Mouse (Mus musculus): Measurements from ENCODE around the gene Plekhg2. TPM values are rescaled to one million over a fixed set of nuclear protein-coding genes. Genes with fewer than 3 reads are reported as not detected.

The Plekhg2 gene
- polyA plus RNA-seq, 1 experiment from 2014 or later = 17.7 TPM

DNA sequence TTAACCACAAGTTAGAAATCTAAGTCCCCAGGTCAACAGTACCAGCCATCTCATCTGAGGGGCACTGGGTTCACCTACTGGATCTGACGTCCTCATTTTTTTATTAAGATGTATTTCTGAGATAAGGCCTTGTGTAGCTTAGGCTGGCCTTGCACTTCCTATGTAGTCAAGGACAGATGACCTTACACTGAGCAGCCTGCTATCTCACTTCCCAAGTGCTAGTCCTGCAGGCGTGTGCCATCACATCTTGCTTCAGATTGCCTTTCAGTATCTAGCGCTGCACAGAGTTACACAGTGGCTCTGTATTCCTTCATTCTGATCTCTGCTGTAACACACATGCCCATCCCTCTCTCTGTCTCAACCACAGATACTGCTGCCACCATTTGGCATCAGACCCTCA is 54.4 kb downstream of the Plekhg2 start:
- ATAC-seq (no peak), DNase-seq (ENCODE audit: low spot score) (no peak)
- Histone ChIP-seq H3K4me3 (ENCODE audit: low read depth, low read length) (no peak overlapping the region), H3K9ac (ENCODE audit: low read length) (no peak overlapping the region), H3K27ac (ENCODE audit: low read depth, low read length) (no peak overlapping the region), H3K4me2 (ENCODE audit: low read length) (no peak overlapping the region), H3K36me3 (ENCODE audit: control insufficient read depth, insufficient read depth, low read length) (peaks cover 90% of the 10 kb centered on the region), H3K9me3 (replicated peaks; ENCODE audit: control insufficient read depth, low read length) (no peaks in the 10 kb centered on the region), H3K27me3 (replicated peaks; ENCODE audit: control insufficient read depth, insufficient read depth, low read length) (no peaks in the 10 kb centered on the region), H3K4me1 (ENCODE audit: control insufficient read depth, insufficient read depth, low read length) (no peaks in the 10 kb centered on the region)
- WGBS = 89% methylated on average over 3 of the region's 3 CpGs

DNA sequence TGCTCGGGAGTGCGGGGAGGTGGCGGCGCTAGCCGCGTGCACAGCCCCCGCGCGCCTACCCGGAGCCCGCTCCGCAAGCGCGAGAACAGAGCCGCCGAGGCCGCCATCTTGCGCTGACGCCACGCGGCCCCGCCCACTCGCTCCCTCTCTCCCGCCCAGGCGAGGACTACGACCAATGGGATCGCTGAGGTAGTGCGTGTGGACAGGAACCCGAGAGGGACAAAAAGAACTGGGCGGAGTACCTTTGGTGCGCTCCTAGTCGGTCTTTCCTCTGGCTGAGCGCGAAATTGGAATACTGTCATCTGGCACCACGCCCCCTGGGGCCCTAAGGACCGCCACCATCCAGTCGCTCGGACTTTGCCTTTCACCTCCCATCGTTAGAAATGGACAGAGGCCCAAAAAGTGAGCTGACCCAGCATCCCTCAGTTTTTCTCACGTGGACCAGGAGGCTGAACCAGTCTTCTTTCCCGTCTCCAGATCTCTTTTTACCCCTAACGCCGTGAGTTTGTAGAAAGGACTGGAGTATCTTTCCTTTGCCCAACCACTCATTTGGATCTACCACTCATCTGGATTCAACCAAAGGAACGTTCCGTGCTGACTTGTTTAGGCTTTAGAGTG is 60.4 kb downstream of the Plekhg2 start, which contains the start of gene Timm50:
Timm50 (minus strand) TSS at position 147 of the 618 bp plus-strand sequence.
- DNase-seq (ENCODE audit: low spot score) = peak; percentile 99
- under 1% methylated on average over 43 of the region's 45 CpGs for WGBS
- Histone ChIP-seq H3K9ac (ENCODE audit: low read length) (peak within 1 kb of the TSS; percentile 92), H3K9me3 (replicated peaks; ENCODE audit: control insufficient read depth, low read length) (no peaks in the 10 kb centered on the region), H3K36me3 (ENCODE audit: control insufficient read depth, insufficient read depth, low read length) (peaks cover 65% of the 10 kb centered on the region), H3K4me2 (ENCODE audit: low read length) (peak within 1 kb of the TSS; percentile 87), H3K27ac (ENCODE audit: low read depth, low read length) (peak within 1 kb of the TSS; percentile 63; the same call in 1 of the 2 replicates), H3K4me3 (ENCODE audit: low read depth, low read length) (peak within 1 kb of the TSS; percentile 95), H3K27me3 (replicated peaks; ENCODE audit: control insufficient read depth, insufficient read depth, low read length) (no peaks in the 10 kb centered on the region), H3K4me1 (ENCODE audit: control insufficient read depth, insufficient read depth, low read length) (peaks cover 6% of the 10 kb centered on the region)
- ATAC-seq = peak; percentile 98

DNA sequence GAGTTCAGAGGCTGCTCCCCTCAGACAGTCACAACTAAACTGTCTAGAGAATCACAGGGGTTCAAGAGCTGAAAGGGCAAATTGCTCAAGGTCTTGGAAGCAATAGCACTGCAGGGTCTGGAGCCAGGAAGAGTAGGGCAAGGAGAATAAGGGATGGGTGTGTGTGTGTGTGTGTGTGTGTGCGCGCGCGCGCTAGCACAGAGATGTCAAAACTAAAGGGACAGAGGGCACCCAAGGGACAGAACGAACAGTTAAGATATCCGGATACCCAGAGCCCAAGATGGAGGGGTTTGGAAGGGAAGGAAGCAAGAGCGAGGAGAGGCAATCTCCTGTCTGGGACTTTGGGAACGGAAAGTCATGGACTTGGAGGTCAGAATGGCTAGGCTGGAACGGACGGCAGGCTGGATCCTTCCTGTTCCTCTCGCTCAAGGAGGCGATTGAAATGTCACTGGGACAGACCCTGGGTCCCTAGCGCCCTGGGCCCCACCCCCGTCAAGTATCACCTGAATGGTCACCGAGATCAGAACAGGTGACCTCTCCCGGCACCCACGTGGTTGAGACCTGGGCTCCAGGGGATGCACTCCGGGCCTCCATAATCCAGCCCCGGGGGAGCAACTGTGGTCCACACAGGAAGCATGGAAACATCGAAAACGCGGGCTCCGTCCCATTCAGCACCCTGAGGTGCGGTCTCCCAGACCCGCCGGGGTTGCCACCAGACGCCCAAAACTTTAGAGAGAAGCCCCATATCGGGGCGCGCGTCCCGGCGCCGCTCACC is 61.1 kb downstream of the Plekhg2 start:
- DNase-seq (ENCODE audit: low spot score) (peak; percentile 17), ATAC-seq (peak; percentile 70)
- Histone ChIP-seq H3K9me3 (replicated peaks; ENCODE audit: control insufficient read depth, low read length) (no peaks in the 10 kb centered on the region), H3K27me3 (replicated peaks; ENCODE audit: control insufficient read depth, insufficient read depth, low read length) (no peaks in the 10 kb centered on the region), H3K36me3 (ENCODE audit: control insufficient read depth, insufficient read depth, low read length) (peaks cover 65% of the 10 kb centered on the region), H3K4me2 (ENCODE audit: low read length) (peak overlapping the region; percentile 87), H3K4me3 (ENCODE audit: low read depth, low read length) (peak overlapping the region; percentile 95), H3K4me1 (ENCODE audit: control insufficient read depth, insufficient read depth, low read length) (peaks cover 6% of the 10 kb centered on the region), H3K27ac (ENCODE audit: low read depth, low read length) (peak overlapping the region; percentile 63; the same call in 1 of the 2 replicates), H3K9ac (ENCODE audit: low read length) (peak overlapping the region; percentile 92)
- 7% methylated on average over 35 of the region's 35 CpGs for WGBS

GRCm38 (mm10) chr7:28309737-28310136 is 62.7 kb downstream of the Plekhg2 start:
- H3K36me3 ChIP-seq (ENCODE audit: control insufficient read depth, insufficient read depth, low read length) = peaks cover 65% of the 10 kb centered on the region
- no peaks in the 10 kb centered on the region for H3K9me3 ChIP-seq (replicated peaks; ENCODE audit: control insufficient read depth, low read length)
- H3K9ac ChIP-seq (ENCODE audit: low read length) = no peak overlapping the region
- peaks cover 6% of the 10 kb centered on the region for H3K4me1 ChIP-seq (ENCODE audit: control insufficient read depth, insufficient read depth, low read length)
- no peaks in the 10 kb centered on the region for H3K27me3 ChIP-seq (replicated peaks; ENCODE audit: control insufficient read depth, insufficient read depth, low read length)
- no peak overlapping the region for H3K4me2 ChIP-seq (ENCODE audit: low read length)
- ATAC-seq = no peak
- no peak for DNase-seq (ENCODE audit: low spot score)
- no peak overlapping the region for H3K27ac ChIP-seq (ENCODE audit: low read depth, low read length)
- no peak overlapping the region for H3K4me3 ChIP-seq (ENCODE audit: low read depth, low read length)
- WGBS = 71% methylated on average over 9 of the region's 9 CpGs

Other genes starting within 250 kb of the Plekhg2 start
- 0.03 and 0.09 TPM in 2 replicates for gene 9530053A07Rik, start 243.1 kb downstream of the Plekhg2 start, polyA plus RNA-seq (2014; fragmentation: Nextera tagmentation; extraction: Ambion mirVana)
- gene Fbl, start 202.9 kb downstream of the Plekhg2 start, polyA plus RNA-seq (2014; fragmentation: Nextera tagmentation; extraction: Ambion mirVana) = 36.0 and 38.3 TPM in 2 replicates
- 9.9 and 13.7 TPM in 2 replicates for gene Dyrk1b, start 193.1 kb downstream of the Plekhg2 start, polyA plus RNA-seq (2014; fragmentation: Nextera tagmentation; extraction: Ambion mirVana)
- 6.0 and 8.6 TPM in 2 replicates for gene Eid2, start 104.7 kb downstream of the Plekhg2 start, polyA plus RNA-seq (2014; fragmentation: Nextera tagmentation; extraction: Ambion mirVana)
- gene Eid2b, start 94.9 kb downstream of the Plekhg2 start, polyA plus RNA-seq (2014; fragmentation: Nextera tagmentation; extraction: Ambion mirVana) = 33.3 and 35.1 TPM in 2 replicates
- 0.22 and 0.23 TPM in 2 replicates for gene Selenov, start 81.4 kb downstream of the Plekhg2 start, polyA plus RNA-seq (2014; fragmentation: Nextera tagmentation; extraction: Ambion mirVana)
- gene Dll3, start 70.4 kb downstream of the Plekhg2 start, polyA plus RNA-seq (2014; fragmentation: Nextera tagmentation; extraction: Ambion mirVana) = 14.2 and 16.3 TPM in 2 replicates
- gene Timm50, start 60.5 kb downstream of the Plekhg2 start, polyA plus RNA-seq (2014; fragmentation: Nextera tagmentation; extraction: Ambion mirVana) = 163 and 171 TPM in 2 replicates
- gene Supt5, start 33.9 kb downstream of the Plekhg2 start, polyA plus RNA-seq (2014; fragmentation: Nextera tagmentation; extraction: Ambion mirVana) = 62.6 and 77.8 TPM in 2 replicates
- 539 and 750 TPM in 2 replicates for gene Rps16, start 21.9 kb downstream of the Plekhg2 start, polyA plus RNA-seq (2014; fragmentation: Nextera tagmentation; extraction: Ambion mirVana)
- gene Zfp36, start 7.7 kb upstream of the Plekhg2 start, polyA plus RNA-seq (2014; fragmentation: Nextera tagmentation; extraction: Ambion mirVana) = 3.3 and 5.6 TPM in 2 replicates
- 42.3 and 52.9 TPM in 2 replicates for gene Med29, start 20.1 kb upstream of the Plekhg2 start, polyA plus RNA-seq (2014; fragmentation: Nextera tagmentation; extraction: Ambion mirVana)
- gene Paf1, start 20.4 kb upstream of the Plekhg2 start, polyA plus RNA-seq (2014; fragmentation: Nextera tagmentation; extraction: Ambion mirVana) = 59.3 and 73.1 TPM in 2 replicates
- 3.3 and 4.9 TPM in 2 replicates for gene Gmfg, start 64.8 kb upstream of the Plekhg2 start, polyA plus RNA-seq (2014; fragmentation: Nextera tagmentation; extraction: Ambion mirVana)
- gene Lrfn1, start 79.4 kb upstream of the Plekhg2 start, polyA plus RNA-seq (2014; fragmentation: Nextera tagmentation; extraction: Ambion mirVana) = 8.7 and 9.8 TPM in 2 replicates
- not detected in 2 replicates for gene Ifnl2, start 137.9 kb upstream of the Plekhg2 start, polyA plus RNA-seq (2014; fragmentation: Nextera tagmentation; extraction: Ambion mirVana)
- gene Ifnl3, start 150.2 kb upstream of the Plekhg2 start, polyA plus RNA-seq (2014; fragmentation: Nextera tagmentation; extraction: Ambion mirVana) = not detected in 2 replicates
- gene Sycn, start 168.3 kb upstream of the Plekhg2 start, polyA plus RNA-seq (2014; fragmentation: Nextera tagmentation; extraction: Ambion mirVana) = not detected in 2 replicates
- gene Nccrp1, start 174.7 kb upstream of the Plekhg2 start, polyA plus RNA-seq (2014; fragmentation: Nextera tagmentation; extraction: Ambion mirVana) = not detected in 2 replicates
- gene Samd4b, start 225.5 kb upstream of the Plekhg2 start, polyA plus RNA-seq (2014; fragmentation: Nextera tagmentation; extraction: Ambion mirVana) = 20.1 and 24.1 TPM in 2 replicates
- 12.6 and 16.0 TPM in 2 replicates for gene Pak4, start 225.6 kb upstream of the Plekhg2 start, polyA plus RNA-seq (2014; fragmentation: Nextera tagmentation; extraction: Ambion mirVana)

Measured in forebrain, embryonic 14.5 days (tissue).